In genomic region chr10:92643995-92644394, GRCm38 (mm10) we compare ENCODE assay signal across 24 mouse cellular contexts.
DNase-seq lines count a peak whose midpoint lies in the region; ATAC-seq lines count a peak whose summit lies in the region.
"Had no signal": no experiment of that assay in that cellular context is flagged by ENCODE, and none has a peak within 500 bp of the region (broad histone marks: within the 10 kb centered on the region; RNA-seq: fewer than 3 reads in every experiment).

No protein-coding gene starts in this region.

- no peaks in the 10 kb centered on the region for H3K36me3 ChIP-seq in hindbrain, embryonic 10.5 days
- H3K36me3 ChIP-seq in hindbrain, embryonic 14.5 days (replicated peaks; ENCODE audit: control insufficient read depth, insufficient read depth) = no peaks in the 10 kb centered on the region
- no peaks in the 10 kb centered on the region for H3K36me3 ChIP-seq in midbrain, embryonic 16.5 days (ENCODE audit: control insufficient read depth, insufficient read depth, low read length)
- no peaks in the 10 kb centered on the region for H3K36me3 ChIP-seq in midbrain, embryonic 13.5 days
- no peaks in the 10 kb centered on the region for H3K36me3 ChIP-seq in embryonic facial prominence, embryonic 14.5 days (ENCODE audit: control insufficient read depth, insufficient read depth, low read length)
- H3K36me3 ChIP-seq: hindbrain, embryonic 15.5 days; limb, embryonic 15.5 days; neural tube, embryonic 15.5 days had no signal

- no peak for ATAC-seq in hindbrain, embryonic 14.5 days (ENCODE audit: low FRiP score)
- ATAC-seq in midbrain, embryonic 16.5 days = 0 out of 2 replicates have a peak, but pooled peaks have one; percentile 39
- no peak for ATAC-seq in midbrain, embryonic 13.5 days
- peak; percentile 72; the same call in 1 of the 2 replicates for ATAC-seq in embryonic facial prominence, embryonic 14.5 days (ENCODE audit: low read depth)
- ATAC-seq in granulocyte monocyte progenitor cell, adult 5-6 weeks (replicated peaks; ENCODE audit: poor library complexity, severe bottlenecking) = no peak
- ATAC-seq: CD4-positive, CD25-positive, alpha-beta regulatory T cell, adult 4 months; Patski had no signal

- WGBS in hindbrain, embryonic 10.5 days = 61% methylated on average over 8 of the region's 8 CpGs
- WGBS in hindbrain, embryonic 14.5 days = 56% methylated on average over 8 of the region's 8 CpGs
- WGBS in midbrain, embryonic 16.5 days = 47% methylated on average over 8 of the region's 8 CpGs
- WGBS in midbrain, embryonic 13.5 days = 41% methylated on average over 8 of the region's 8 CpGs
- WGBS in embryonic facial prominence, embryonic 14.5 days = 31% methylated on average over 8 of the region's 8 CpGs

- H3K27me3 ChIP-seq in hindbrain, embryonic 10.5 days (ENCODE audit: insufficient read depth, poor library complexity, severe bottlenecking) = no peaks in the 10 kb centered on the region
- H3K27me3 ChIP-seq in hindbrain, embryonic 14.5 days (ENCODE audit: control insufficient read depth, insufficient read depth, low read length) = no peaks in the 10 kb centered on the region
- H3K27me3 ChIP-seq in midbrain, embryonic 16.5 days (ENCODE audit: control insufficient read depth, insufficient read depth, low read depth, low read length) = no peaks in the 10 kb centered on the region
- H3K27me3 ChIP-seq in midbrain, embryonic 13.5 days = no peaks in the 10 kb centered on the region
- no peaks in the 10 kb centered on the region for H3K27me3 ChIP-seq in embryonic facial prominence, embryonic 14.5 days (replicated peaks; ENCODE audit: control insufficient read depth, insufficient read depth, low read length)
- H3K27me3 ChIP-seq: hindbrain, embryonic 15.5 days; limb, embryonic 15.5 days; neural tube, embryonic 15.5 days; Patski had no signal

- DNase-seq in hindbrain, embryonic 10.5 days (ENCODE audit: low spot score) = no peak
- DNase-seq in hindbrain, embryonic 14.5 days (ENCODE audit: low spot score) = no peak
- DNase-seq in embryonic facial prominence, embryonic 14.5 days (ENCODE audit: low spot score) = peak; percentile 58
- DNase-seq in heart, postnatal 36 days = no peak
- DNase-seq: adrenal gland, adult 2 months; cerebellum, adult 11-12 months; cerebellum, postnatal 10 days; gastrocnemius, postnatal 25 days; heart, adult 2 months; layer of hippocampus, adult 9-11 months; left cerebral cortex, postnatal 4 days; lung, embryonic 14.5 days; thymus, adult 18-20 months; thymus, postnatal 4 days had no signal

- H3K9ac ChIP-seq in hindbrain, embryonic 14.5 days = no peak overlapping the region
- no peak overlapping the region for H3K9ac ChIP-seq in midbrain, embryonic 16.5 days (ENCODE audit: low read depth, low read length)
- H3K9ac ChIP-seq in midbrain, embryonic 13.5 days (replicated peaks) = no peak overlapping the region
- no peak overlapping the region for H3K9ac ChIP-seq in embryonic facial prominence, embryonic 14.5 days (ENCODE audit: low read depth, low read length)
- H3K9ac ChIP-seq: hindbrain, embryonic 15.5 days; limb, embryonic 15.5 days; liver, embryonic 14.5 days; lung, embryonic 14.5 days; neural tube, embryonic 15.5 days had no signal

- H3K4me2 ChIP-seq in hindbrain, embryonic 14.5 days (replicated peaks) = no peak overlapping the region
- H3K4me2 ChIP-seq in midbrain, embryonic 16.5 days (ENCODE audit: low read length) = no peak overlapping the region
- no peak overlapping the region; the same call in 1 of the 2 replicates for H3K4me2 ChIP-seq in midbrain, embryonic 13.5 days (replicated peaks)
- H3K4me2 ChIP-seq in embryonic facial prominence, embryonic 14.5 days (ENCODE audit: low read depth, low read length) = no peak overlapping the region
- H3K4me2 ChIP-seq: hindbrain, embryonic 15.5 days; limb, embryonic 15.5 days; lung, embryonic 14.5 days; neural tube, embryonic 15.5 days had no signal

- H3K9me3 ChIP-seq in hindbrain, embryonic 10.5 days = no peaks in the 10 kb centered on the region
- H3K9me3 ChIP-seq in hindbrain, embryonic 14.5 days (ENCODE audit: control insufficient read depth, low read length) = no peaks in the 10 kb centered on the region
- H3K9me3 ChIP-seq in midbrain, embryonic 16.5 days (replicated peaks; ENCODE audit: control insufficient read depth, low read length, poor library complexity, severe bottlenecking) = no peaks in the 10 kb centered on the region
- H3K9me3 ChIP-seq in midbrain, embryonic 13.5 days = no peaks in the 10 kb centered on the region
- H3K9me3 ChIP-seq in embryonic facial prominence, embryonic 14.5 days (ENCODE audit: control insufficient read depth, low read length) = no peaks in the 10 kb centered on the region
- H3K9me3 ChIP-seq: hindbrain, embryonic 15.5 days; limb, embryonic 15.5 days; neural tube, embryonic 15.5 days had no signal

- H3K4me3 ChIP-seq in hindbrain, embryonic 10.5 days = no peak overlapping the region
- H3K4me3 ChIP-seq in hindbrain, embryonic 14.5 days (replicated peaks; ENCODE audit: low read length) = no peak overlapping the region
- no peak overlapping the region for H3K4me3 ChIP-seq in midbrain, embryonic 16.5 days (ENCODE audit: low read depth, low read length)
- no peak overlapping the region for H3K4me3 ChIP-seq in midbrain, embryonic 13.5 days (replicated peaks)
- no peak overlapping the region for H3K4me3 ChIP-seq in embryonic facial prominence, embryonic 14.5 days (ENCODE audit: low read depth, low read length)
- H3K4me3 ChIP-seq: heart, adult 2 months; hindbrain, embryonic 15.5 days; left cerebral cortex, adult 2 months; limb, embryonic 15.5 days; neural tube, embryonic 15.5 days had no signal

- intact Hi-C loops in heart, postnatal 36 days (cut with DNase I) = no loop called here

- 0 out of 2 replicates have a peak overlapping the region, but pooled peaks have one; percentile 8 for H3K27ac ChIP-seq in hindbrain, embryonic 10.5 days
- H3K27ac ChIP-seq in hindbrain, embryonic 14.5 days = no peak overlapping the region
- H3K27ac ChIP-seq in midbrain, embryonic 16.5 days (ENCODE audit: low read length) = no peak overlapping the region
- H3K27ac ChIP-seq in midbrain, embryonic 13.5 days = no peak overlapping the region
- no peak overlapping the region for H3K27ac ChIP-seq in embryonic facial prominence, embryonic 14.5 days (replicated peaks; ENCODE audit: low read depth, low read length)
- H3K27ac ChIP-seq: heart, adult 2 months; hindbrain, embryonic 15.5 days; left cerebral cortex, adult 2 months; limb, embryonic 15.5 days; liver, embryonic 14.5 days; neural tube, embryonic 15.5 days had no signal

- peaks cover 17% of the 10 kb centered on the region for H3K4me1 ChIP-seq in hindbrain, embryonic 10.5 days (replicated peaks)
- peaks cover 7% of the 10 kb centered on the region; the same call in 1 of the 2 replicates for H3K4me1 ChIP-seq in hindbrain, embryonic 14.5 days (replicated peaks; ENCODE audit: control insufficient read depth, insufficient read depth, low read length)
- peaks cover 9% of the 10 kb centered on the region for H3K4me1 ChIP-seq in midbrain, embryonic 16.5 days (ENCODE audit: control insufficient read depth, insufficient read depth, low read length)
- peaks cover 16% of the 10 kb centered on the region for H3K4me1 ChIP-seq in midbrain, embryonic 13.5 days (replicated peaks)
- no peaks in the 10 kb centered on the region for H3K4me1 ChIP-seq in embryonic facial prominence, embryonic 14.5 days (ENCODE audit: control insufficient read depth, insufficient read depth, low read length)
- H3K4me1 ChIP-seq: limb, embryonic 15.5 days; neural tube, embryonic 15.5 days had no signal

Comparison
In these comparisons a context has a peak if more than half of its experiments do, and no peak if none do; other contexts are left out.
1. ATAC-seq: peak in midbrain, embryonic 16.5 days (single experiment) and embryonic facial prominence, embryonic 14.5 days (single experiment); none in hindbrain, embryonic 14.5 days (single experiment), midbrain, embryonic 13.5 days (single experiment) and granulocyte monocyte progenitor cell, adult 5-6 weeks (single experiment).